ENCODE assay signal across 1 mouse cellular context in the genomic region with DNA sequence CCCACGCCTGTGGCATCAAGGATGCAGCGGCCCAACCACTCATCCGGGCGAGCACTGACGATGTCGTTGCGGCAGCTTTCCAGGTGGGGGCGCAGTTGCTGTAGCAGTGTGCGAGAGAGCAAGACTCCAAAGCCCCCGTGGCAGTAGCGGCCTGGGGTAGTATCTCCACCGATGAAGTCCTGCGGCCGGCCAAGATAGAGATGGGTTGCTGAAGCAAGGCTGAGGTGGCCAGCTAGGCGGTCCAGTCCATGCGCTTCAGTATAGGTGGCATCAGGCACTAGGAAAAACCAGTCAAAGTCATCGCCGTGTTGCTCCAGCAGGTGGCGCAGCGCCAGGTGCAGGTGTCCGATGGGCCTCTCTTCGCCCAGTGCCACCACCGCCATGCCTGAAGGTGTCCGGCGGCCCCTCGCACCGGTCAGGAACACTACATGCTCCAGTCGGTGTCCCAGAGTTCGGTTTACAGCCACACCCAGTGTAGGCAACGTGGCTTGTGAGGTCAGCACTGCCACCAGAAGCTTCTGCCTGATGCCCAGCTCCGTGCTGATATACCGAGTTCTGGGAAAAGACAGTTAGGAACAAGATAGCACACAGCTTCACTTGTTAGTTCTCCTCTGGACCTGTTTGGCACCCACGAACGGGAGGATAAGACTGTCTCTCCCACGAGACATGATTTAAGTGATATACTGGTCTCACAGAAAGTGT.
TF ChIP-seq lines count a peak whose summit lies in the region.

No protein-coding gene starts in this region.

TF ChIP-seq in CH12.LX, 34 proteins besides CTCF, POLR2A, EP300 and RAD21 (continued from another document):
- TF ChIP-seq GABPA (IDR thresholded peaks at IDR 0.05; ENCODE audit: insufficient replicate concordance, low read depth, low read length), result no peak
- TF ChIP-seq IRF4 (IDR thresholded peaks at IDR 0.05; ENCODE audit: low read depth, low read length), result no peak
- TF ChIP-seq HCFC1 (IDR thresholded peaks at IDR 0.05; ENCODE audit: low read depth, low read length), result no peak; the same call in 1 of the 2 replicates
- no peak; the same call in 1 of the 2 replicates for TF ChIP-seq USF2 (conservative IDR thresholded peaks at IDR 0.05; ENCODE audit: low read depth, low read length)
- TF ChIP-seq POLR2AphosphoS2 (IDR thresholded peaks at IDR 0.05; ENCODE audit: low read depth, low read length), result no peak
- TF ChIP-seq ETS1 (conservative IDR thresholded peaks at IDR 0.05; ENCODE audit: low read depth, low read length), result no peak
- no peak for TF ChIP-seq CHD1 (IDR thresholded peaks at IDR 0.05; ENCODE audit: low read depth, low read length)
- no peak for TF ChIP-seq NRF1 (IDR thresholded peaks at IDR 0.05; ENCODE audit: low read depth, low read length)
- peak; percentile 41; the same call in 1 of the 2 replicates for TF ChIP-seq MYC (IDR thresholded peaks at IDR 0.05; ENCODE audit: low read depth, low read length)
- TF ChIP-seq MAZ (IDR thresholded peaks at IDR 0.05; ENCODE audit: low read depth, low read length), result no peak
- no peak for TF ChIP-seq UBTF (IDR thresholded peaks at IDR 0.05; ENCODE audit: low read depth, low read length)
- TF ChIP-seq MXI1 (IDR thresholded peaks at IDR 0.05; ENCODE audit: low read depth, low read length), result peak; percentile 75
- TF ChIP-seq TBP (conservative IDR thresholded peaks at IDR 0.05; ENCODE audit: low read depth, low read length), result no peak
- peak; percentile 75 for TF ChIP-seq SMC3 (IDR thresholded peaks at IDR 0.05; ENCODE audit: low read depth, low read length)
- TF ChIP-seq KAT2A (IDR thresholded peaks at IDR 0.05; ENCODE audit: insufficient replicate concordance, low read length), result no peak
- peak; percentile 26; the same call in 1 of the 2 replicates for TF ChIP-seq NELFE (IDR thresholded peaks at IDR 0.05; ENCODE audit: low read depth, low read length)
- no peak for TF ChIP-seq JUND (conservative IDR thresholded peaks at IDR 0.05; ENCODE audit: low read depth, low read length)
- no peak for TF ChIP-seq RCOR1 (conservative IDR thresholded peaks at IDR 0.05; ENCODE audit: low read depth, low read length)
- TF ChIP-seq BHLHE40 (IDR thresholded peaks at IDR 0.05; ENCODE audit: low read depth, low read length), result no peak
- no peak; the same call in 1 of the 2 replicates for TF ChIP-seq MEF2A (IDR thresholded peaks at IDR 0.05; ENCODE audit: borderline replicate concordance, low read depth, low read length)
- no peak for TF ChIP-seq CHD2 (IDR thresholded peaks at IDR 0.05; ENCODE audit: low read length)
- TF ChIP-seq JUN (IDR thresholded peaks at IDR 0.05; ENCODE audit: insufficient read depth, low read depth, low read length), result no peak
- no peak for TF ChIP-seq ZMIZ1 (IDR thresholded peaks at IDR 0.05; ENCODE audit: low read depth, low read length)
- TF ChIP-seq MAFK (IDR thresholded peaks at IDR 0.05; ENCODE audit: insufficient replicate concordance, low read length), result no peak
- TF ChIP-seq USF1 (IDR thresholded peaks at IDR 0.05; ENCODE audit: low read depth, low read length), result no peak
- no peak for TF ChIP-seq ZC3H11A (IDR thresholded peaks at IDR 0.05; ENCODE audit: low read depth, low read length)
- TF ChIP-seq MAX (IDR thresholded peaks at IDR 0.05; ENCODE audit: low read length), result peak; percentile 65
- peak; percentile 70 for TF ChIP-seq TCF12 (IDR thresholded peaks at IDR 0.05; ENCODE audit: low read depth, low read length)
- TF ChIP-seq E2F4 (IDR thresholded peaks at IDR 0.05; ENCODE audit: insufficient replicate concordance, low read depth, low read length), result no peak
- TF ChIP-seq ZNF384 (IDR thresholded peaks at IDR 0.05; ENCODE audit: low read depth, low read length), result no peak
